Mouse (Mus musculus) layer of hippocampus, adult 6 months (tissue): Measurements from ENCODE around the gene Tet1. TPM values are rescaled to one million over a fixed set of nuclear protein-coding genes. Genes with fewer than 3 reads are reported as not detected.

Source experiments
- long read RNA-seq, 2 experiments: library from polyadenylated mRNA; unstranded; transcript quantifications; one replicate each; pipeline ENCODE4 v2.0.0; 2019 to 2020
- polyA plus RNA-seq: library from polyadenylated mRNA; unstranded; fragments of <200 nt; fragmentation: Nextera tagmentation; gene quantifications from 2 replicates; pipeline ENCODE4 v1.2.3, GENCODE M21; 2021

Tet1 gene
- 5.9 and 7.6 TPM in 2 replicates for polyA plus RNA-seq
- long read RNA-seq, experiment 1, partial matches to known transcripts: 1 of 5 reads
- long read RNA-seq, experiment 1, other reads (novel, unspliced or antisense): 3 of 5 reads
- long read RNA-seq, experiment 2, partial matches to known transcripts: 1 of 8 reads
- long read RNA-seq, experiment 2, other reads (novel, unspliced or antisense): 6 of 8 reads

DNA sequence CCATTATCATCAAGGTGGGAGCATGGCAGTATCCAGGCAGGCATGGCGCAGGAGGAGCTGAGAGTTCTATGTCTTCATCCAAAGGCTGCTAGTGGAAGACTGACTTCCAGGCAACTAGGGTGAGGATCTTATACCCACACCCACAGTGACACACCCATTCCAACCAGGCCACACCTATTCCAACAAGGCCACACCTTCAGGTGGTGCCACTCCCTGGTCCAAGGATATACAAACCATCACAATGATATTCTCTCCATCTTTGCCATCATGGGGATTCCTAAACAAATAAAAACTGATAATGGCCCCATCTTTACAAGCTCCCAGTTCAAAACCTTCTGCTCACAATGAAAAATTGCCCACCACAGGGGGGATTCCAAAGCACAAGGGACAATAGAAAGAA lies at the start of gene Tet1:
Gene Tet1, minus strand, starts transcription at position 101 of the 400 bp plus-strand sequence.

DNA sequence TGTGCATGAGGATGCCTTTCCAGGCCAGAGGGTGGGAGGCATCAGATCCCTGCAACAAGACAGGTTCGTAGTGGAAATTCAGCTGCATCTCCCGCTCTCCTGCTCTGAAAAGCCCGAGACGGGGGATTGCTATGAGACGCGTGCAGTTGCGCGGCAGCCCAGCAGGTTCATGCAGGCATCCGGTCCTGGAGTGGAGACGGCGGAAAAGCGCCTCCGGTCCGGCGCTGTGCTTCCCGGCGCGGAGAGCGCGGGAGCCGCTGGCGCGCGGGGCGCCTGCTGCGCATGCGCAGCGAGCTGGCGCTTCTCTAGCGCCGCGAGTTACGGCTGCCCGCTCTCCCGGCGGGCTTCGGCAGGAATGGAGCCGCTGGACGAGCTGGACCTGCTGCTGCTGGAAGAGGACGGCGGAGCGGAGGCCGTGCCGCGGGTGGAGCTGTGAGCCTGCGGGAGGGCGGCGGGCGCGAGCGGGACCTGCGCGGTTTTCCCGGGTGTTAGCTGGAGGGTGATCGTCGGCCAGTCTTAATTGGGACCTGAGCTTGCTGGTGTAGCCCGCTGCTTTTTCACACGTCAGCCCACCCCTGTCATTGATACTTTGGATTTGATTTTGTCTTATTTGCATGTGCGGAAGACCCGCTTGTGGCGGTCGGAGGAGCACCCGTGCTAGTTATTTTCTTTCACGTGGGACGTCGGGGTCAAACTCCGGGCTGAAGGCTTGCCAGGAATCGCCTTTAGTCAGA lies 38.1 kb upstream of the Tet1 start, which contains the start of gene Dna2:
Gene Dna2, plus strand, starts transcription at position 289 of the 734 bp plus-strand sequence.

GRCm38 (mm10) chr10:62919925-62920765 lies 11.3 kb upstream of the Tet1 start, which contains the start of gene Slc25a16:
Gene Slc25a16 (plus strand): TSS chr10:62920633.

GRCm38 (mm10) chr10:62792177-62793090 lies 116.4 kb downstream of the Tet1 start, which contains the start of gene Ccar1:
Gene Ccar1 (minus strand): TSS chr10:62792286.

Other genes starting within 250 kb of the Tet1 start
- gene Stox1, start 182.9 kb downstream of the Tet1 start, polyA plus RNA-seq: 1.6 and 1.9 TPM in 2 replicates
- gene Ccar1, start 116.7 kb downstream of the Tet1 start, polyA plus RNA-seq: 15.8 and 18.9 TPM in 2 replicates
- gene Slc25a16, start 11.6 kb upstream of the Tet1 start, polyA plus RNA-seq: 9.0 and 9.6 TPM in 2 replicates
- gene Dna2, start 38.0 kb upstream of the Tet1 start, polyA plus RNA-seq: 0.44 and 0.97 TPM in 2 replicates
- gene Rufy2, start 71.2 kb upstream of the Tet1 start, polyA plus RNA-seq: 31.2 and 40.3 TPM in 2 replicates
- 9.4 and 11.8 TPM in 2 replicates for gene Hnrnph3, start 115.2 kb upstream of the Tet1 start, polyA plus RNA-seq
- 0.40 TPM in 2 replicates for gene Pbld2, start 115.3 kb upstream of the Tet1 start, polyA plus RNA-seq
- 2.0 and 2.1 TPM in 2 replicates for gene Pbld1, start 151.2 kb upstream of the Tet1 start, polyA plus RNA-seq
- 0.29 and 0.48 TPM in 2 replicates for gene Atoh7, start 190.7 kb upstream of the Tet1 start, polyA plus RNA-seq